Mouse (Mus musculus) E14TG2a.4 (cell line): ENCODE data around the gene 4933428G20Rik.

Source experiments
- H3K27me3 ChIP-seq: 2 replicates; pipeline ENCODE4 v1.6.1; 2014; ENCODE audit warnings: low read length, control low read depth; ENCODE audit not compliant: insufficient read depth
- H3K36me3 ChIP-seq: 2 replicates; pipeline ENCODE4 v1.6.1; 2014; ENCODE audit warnings: low read length, control low read depth; ENCODE audit not compliant: insufficient read depth
- H3K4me1 ChIP-seq: replicated peaks from 2 replicates; pipeline ENCODE4 v1.6.1; 2014; ENCODE audit warnings: low read depth, low read length, control low read depth
- H3K4me3 ChIP-seq: replicated peaks from 2 replicates; pipeline ENCODE4 v1.5.1; 2014; ENCODE audit warnings: mild to moderate bottlenecking, low read length
- H3K9me3 ChIP-seq: 2 replicates; pipeline ENCODE4 v1.6.1; 2014; ENCODE audit warnings: low read length, control low read depth
- CTCF ChIP-seq: conservative IDR thresholded peaks from 2 replicates; pipeline ENCODE4 v1.5.1; 2014; ENCODE audit warnings: low read length
- NANOG ChIP-seq: IDR thresholded peaks from 2 replicates; pipeline ENCODE4 v1.6.1; 2014; ENCODE audit warnings: borderline replicate concordance, low read length, mixed read lengths
- POU5F1 ChIP-seq: IDR thresholded peaks from 2 replicates; pipeline ENCODE4 v1.6.1; 2014; ENCODE audit warnings: low read length, borderline replicate concordance

4933428G20Rik gene

GRCm38 (mm10) chr11:97449601-97450293 lies 50.4 kb downstream of the 4933428G20Rik start:
- H3K36me3 ChIP-seq: peaks cover 92% of the 10 kb centered on the region
- no peaks in the 10 kb centered on the region for H3K27me3 ChIP-seq
- no peaks in the 10 kb centered on the region for H3K9me3 ChIP-seq
- H3K4me3 ChIP-seq: peak overlapping the region; percentile 69
- TF ChIP-seq POU5F1 (no peak), NANOG (no peak), CTCF (no peak)
- H3K4me1 ChIP-seq: peaks cover 90% of the 10 kb centered on the region

GRCm38 (mm10) chr11:97448611-97449394 lies 51.3 kb downstream of the 4933428G20Rik start:
- Histone ChIP-seq H3K4me3 (no peak overlapping the region), H3K9me3 (no peaks in the 10 kb centered on the region), H3K36me3 (peaks cover 92% of the 10 kb centered on the region), H3K4me1 (peaks cover 91% of the 10 kb centered on the region), H3K27me3 (no peaks in the 10 kb centered on the region)
- TF ChIP-seq CTCF (no peak), NANOG (no peak), POU5F1 (no peak)

DNA sequence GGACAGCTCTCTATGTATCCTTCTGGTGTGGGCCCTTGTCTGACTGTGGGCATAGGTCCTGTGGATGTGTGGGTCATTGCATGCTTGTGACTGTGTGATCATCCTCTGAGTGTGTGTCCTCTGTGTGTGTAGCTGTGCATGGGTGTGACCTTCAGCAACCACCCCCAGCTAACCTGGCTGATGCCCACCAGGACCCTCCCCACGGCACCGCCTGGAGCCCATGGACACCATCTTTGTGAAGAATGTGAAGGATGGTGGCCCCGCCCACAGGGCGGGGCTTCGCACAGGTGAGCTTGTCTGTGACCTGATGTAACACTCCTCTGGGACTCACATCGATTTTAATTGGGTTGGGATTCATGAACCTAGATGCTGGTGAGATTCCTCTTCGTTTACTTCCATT lies 52.2 kb downstream of the 4933428G20Rik start:
- Histone ChIP-seq H3K9me3 (no peaks in the 10 kb centered on the region), H3K4me1 (peaks cover 91% of the 10 kb centered on the region), H3K4me3 (no peak overlapping the region), H3K27me3 (no peaks in the 10 kb centered on the region), H3K36me3 (peaks cover 92% of the 10 kb centered on the region)
- no peak for TF ChIP-seq POU5F1
- no peak for TF ChIP-seq NANOG
- TF ChIP-seq CTCF: no peak

- Histone ChIP-seq H3K4me1 (peaks cover 93% of the 10 kb centered on the region), H3K9me3 (no peaks in the 10 kb centered on the region), H3K36me3 (peaks cover 79% of the 10 kb centered on the region), H3K27me3 (peaks cover 1% of the 10 kb centered on the region), H3K4me3 (0 out of 2 replicates have a peak overlapping the region, but pooled peaks have one; percentile 7)
- TF ChIP-seq CTCF (no peak), NANOG (no peak), POU5F1 (no peak)
These were observed 54.1 kb downstream of the 4933428G20Rik start for GRCm38 (mm10) chr11:97445999-97446511.

- H3K9me3 ChIP-seq: no peaks in the 10 kb centered on the region
- peaks cover 6% of the 10 kb centered on the region for H3K27me3 ChIP-seq
- 0 out of 2 replicates have a peak overlapping the region, but pooled peaks have one; percentile 7 for H3K4me3 ChIP-seq
- TF ChIP-seq NANOG (no peak), CTCF (no peak), POU5F1 (no peak)
- H3K36me3 ChIP-seq: peaks cover 74% of the 10 kb centered on the region
- peaks cover 93% of the 10 kb centered on the region for H3K4me1 ChIP-seq
These were observed 54.5 kb downstream of the 4933428G20Rik start for GRCm38 (mm10) chr11:97445596-97445995.

DNA sequence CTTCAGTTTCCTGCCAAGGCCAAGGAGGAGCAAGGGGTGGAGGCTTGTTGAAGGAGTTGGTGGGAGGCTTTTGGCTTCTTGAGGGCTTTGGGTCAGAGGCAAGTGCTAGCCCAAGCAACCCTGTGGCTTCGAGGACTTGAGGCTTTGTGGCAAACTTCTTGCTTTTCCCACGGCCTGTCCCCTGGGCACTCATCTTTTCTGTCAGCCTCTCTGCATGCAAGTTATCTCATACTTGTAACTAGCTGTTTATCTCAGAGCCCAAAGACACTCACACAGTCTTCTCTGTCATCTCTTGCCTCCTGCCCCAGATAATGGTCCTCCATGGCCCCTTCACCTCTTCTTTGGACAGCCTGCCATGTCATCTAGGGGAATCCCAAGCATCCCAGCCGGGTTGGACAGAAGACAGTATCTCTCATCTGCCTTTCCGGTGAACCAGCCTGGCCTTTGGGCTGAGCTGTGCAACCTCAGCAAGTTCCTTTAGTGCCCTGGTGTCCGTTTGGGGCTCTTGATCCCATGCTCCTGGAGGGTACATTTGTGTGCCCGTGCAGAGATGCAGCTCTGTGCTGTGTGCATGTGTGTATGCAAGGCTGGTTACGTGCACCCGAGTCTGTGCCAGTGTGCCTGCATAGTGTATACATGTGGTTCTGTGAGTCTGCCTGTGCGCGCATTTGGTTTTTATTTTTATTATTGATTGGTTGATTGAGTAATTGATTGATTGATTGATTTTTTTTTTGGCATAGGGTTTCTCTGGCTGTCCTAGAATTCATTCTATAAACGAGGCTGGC lies 57.1 kb downstream of the 4933428G20Rik start:
- peaks cover 54% of the 10 kb centered on the region for H3K36me3 ChIP-seq
- peaks cover 23% of the 10 kb centered on the region for H3K27me3 ChIP-seq
- H3K4me1 ChIP-seq: peaks cover 88% of the 10 kb centered on the region
- H3K4me3 ChIP-seq: no peak overlapping the region
- no peaks in the 10 kb centered on the region for H3K9me3 ChIP-seq
- TF ChIP-seq NANOG (no peak), POU5F1 (no peak), CTCF (no peak)

DNA sequence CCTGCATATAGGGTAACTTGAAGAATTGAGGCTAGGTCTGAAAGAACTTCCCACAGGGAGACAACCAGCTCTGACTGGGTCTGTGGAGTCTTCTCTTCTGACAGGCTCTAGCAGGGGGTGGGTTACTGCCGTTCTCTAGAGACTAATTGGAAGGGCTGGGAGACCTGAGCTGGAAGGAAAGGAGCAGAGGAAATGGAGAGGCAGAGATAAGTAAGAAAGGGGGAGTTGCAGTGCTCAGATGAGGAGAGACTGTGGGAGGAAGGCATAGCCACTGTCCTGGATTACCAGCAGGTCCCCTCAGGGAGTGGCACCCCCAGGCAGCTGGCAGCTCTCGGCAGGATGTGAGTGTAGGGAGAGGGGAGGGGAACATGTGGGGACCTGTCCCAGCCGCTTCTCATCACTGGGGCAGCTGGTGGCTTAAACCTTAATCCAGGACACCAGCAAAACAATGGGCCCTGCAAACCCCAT lies 58.4 kb downstream of the 4933428G20Rik start:
- no peak for TF ChIP-seq CTCF
- no peak for TF ChIP-seq POU5F1
- no peak for TF ChIP-seq NANOG

More for the DNA sequence above, 58.4 kb downstream of the 4933428G20Rik start:
- peaks cover 92% of the 10 kb centered on the region for H3K4me1 ChIP-seq
- no peaks in the 10 kb centered on the region for H3K9me3 ChIP-seq
- H3K27me3 ChIP-seq: peaks cover 23% of the 10 kb centered on the region
- H3K4me3 ChIP-seq: peak overlapping the region; percentile 83
- H3K36me3 ChIP-seq: peaks cover 42% of the 10 kb centered on the region
